ENCODE assay signal across 23 mouse cellular contexts in genomic region chr6:126102571-126102970, GRCm38 (mm10).
"Had no signal": no experiment of that assay in that cellular context is flagged by ENCODE, and none has a peak within 500 bp of the region (broad histone marks: within the 10 kb centered on the region; RNA-seq: fewer than 3 reads in every experiment).

No protein-coding gene starts in this region.

- H3K36me3 ChIP-seq: hindbrain, embryonic 13.5 days; hindbrain, embryonic 15.5 days; liver, embryonic 13.5 days; liver, embryonic 15.5 days had no signal

- H3K27ac ChIP-seq: heart, embryonic 10.5 days; hindbrain, embryonic 13.5 days; hindbrain, embryonic 15.5 days; hindbrain, postnatal 0 days; kidney, embryonic 15.5 days; kidney, postnatal 0 days; limb, embryonic 10.5 days; limb, embryonic 12.5 days; liver, embryonic 13.5 days; liver, embryonic 15.5 days had no signal

- DNase-seq: gastrocnemius, postnatal 10 days; gastrocnemius, postnatal 36 days; heart, postnatal 10 days; heart, postnatal 36 days; kidney, adult 11 months; kidney, adult 2 months; kidney, adult 9 months; kidney, postnatal 14 days; kidney, postnatal 36 days; layer of hippocampus, adult 9-11 months; layer of hippocampus, postnatal 36 days; liver; liver, embryonic 13.5 days had no signal

- H3K4me1 ChIP-seq: hindbrain, embryonic 13.5 days; hindbrain, embryonic 15.5 days; liver, embryonic 13.5 days; liver, embryonic 15.5 days had no signal

- H3K4me3 ChIP-seq: heart, embryonic 10.5 days; heart, embryonic 12.5 days; hindbrain, embryonic 13.5 days; hindbrain, embryonic 15.5 days; kidney, embryonic 15.5 days; limb, embryonic 10.5 days; limb, embryonic 12.5 days; liver, embryonic 13.5 days; liver, embryonic 15.5 days had no signal

- H3K9me3 ChIP-seq: heart, embryonic 10.5 days; heart, embryonic 12.5 days; hindbrain, embryonic 13.5 days; hindbrain, embryonic 15.5 days; kidney, embryonic 15.5 days; limb, embryonic 10.5 days; limb, embryonic 12.5 days; liver, embryonic 15.5 days had no signal

- H3K9ac ChIP-seq: heart, embryonic 12.5 days; hindbrain, embryonic 13.5 days; hindbrain, embryonic 15.5 days; kidney, embryonic 15.5 days; limb, embryonic 12.5 days; liver, embryonic 13.5 days; liver, embryonic 15.5 days had no signal
